Mouse (Mus musculus) lung, postnatal 14 days (tissue): ENCODE measurements around the gene Mfsd12.
A peak's percentile ranks its signal among the peaks of the same experiment; 100 is the strongest.

Experiments used
- DNase-seq: peaks from one replicate; pipeline ENCODE4 v3.0.0; 2021

The Mfsd12 gene

GRCm38 (mm10) chr10:81356352-81356990 lies 820 bp upstream of the Mfsd12 start:
- no peak for DNase-seq

- DNase-seq = no peak
These were observed 918 bp downstream of the Mfsd12 start for GRCm38 (mm10) chr10:81358209-81358608.

DNA sequence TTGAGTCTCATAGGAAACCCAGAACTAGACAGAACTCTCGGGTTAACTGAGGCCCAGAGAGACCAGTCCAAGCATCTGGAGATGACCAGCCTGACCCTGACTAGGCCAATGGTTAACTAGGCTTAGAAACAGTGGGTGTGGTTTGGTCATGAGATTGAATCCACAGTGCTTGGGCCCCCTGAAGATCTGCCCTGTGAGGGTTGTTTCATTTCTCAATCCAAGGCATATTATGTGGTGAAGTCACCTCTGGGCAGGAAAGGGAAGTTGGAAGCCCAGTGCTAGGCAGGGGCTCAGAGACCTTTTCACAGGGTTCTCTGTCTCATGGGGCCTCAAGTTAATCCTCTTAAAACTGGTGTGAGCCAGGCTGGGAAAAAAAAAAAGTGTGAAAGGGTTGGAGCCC lies 1.6 kb downstream of the Mfsd12 start:
- no peak for DNase-seq

GRCm38 (mm10) chr10:81360721-81361120 lies 3.4 kb downstream of the Mfsd12 start:
- DNase-seq = no peak

DNA sequence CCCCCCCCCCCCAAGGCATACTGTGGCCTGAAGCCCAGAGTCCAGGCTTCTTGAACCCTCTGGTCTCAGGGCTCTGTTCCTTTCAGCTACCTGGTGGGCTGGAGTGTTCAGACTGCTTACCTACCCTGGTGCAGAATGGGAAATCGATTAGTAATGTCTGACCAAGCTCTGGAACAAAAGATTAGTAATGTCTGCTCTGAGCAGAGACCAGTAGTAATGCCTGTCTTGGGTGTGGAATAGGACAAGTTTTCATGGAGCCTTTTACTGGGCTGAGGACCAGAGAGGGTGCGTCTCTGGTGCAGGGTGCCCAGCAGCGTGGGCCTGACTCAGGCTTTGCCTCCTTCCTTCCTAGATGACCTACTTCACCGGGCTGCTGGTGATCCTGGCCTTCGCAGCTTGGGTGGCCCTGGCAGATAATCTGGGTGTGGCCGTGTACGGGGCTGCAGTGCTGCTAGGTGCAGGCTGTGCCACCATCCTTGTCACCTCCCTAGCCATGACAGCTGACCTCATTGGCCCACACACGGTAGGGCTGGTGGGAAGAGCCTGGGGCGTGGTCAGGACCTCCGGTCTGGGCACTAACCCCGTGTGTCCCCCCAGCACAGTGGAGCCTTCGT lies 5.2 kb downstream of the Mfsd12 start:
- no peak for DNase-seq

GRCm38 (mm10) chr10:81363436-81364346 lies 6.4 kb downstream of the Mfsd12 start:
- DNase-seq = no peak

DNA sequence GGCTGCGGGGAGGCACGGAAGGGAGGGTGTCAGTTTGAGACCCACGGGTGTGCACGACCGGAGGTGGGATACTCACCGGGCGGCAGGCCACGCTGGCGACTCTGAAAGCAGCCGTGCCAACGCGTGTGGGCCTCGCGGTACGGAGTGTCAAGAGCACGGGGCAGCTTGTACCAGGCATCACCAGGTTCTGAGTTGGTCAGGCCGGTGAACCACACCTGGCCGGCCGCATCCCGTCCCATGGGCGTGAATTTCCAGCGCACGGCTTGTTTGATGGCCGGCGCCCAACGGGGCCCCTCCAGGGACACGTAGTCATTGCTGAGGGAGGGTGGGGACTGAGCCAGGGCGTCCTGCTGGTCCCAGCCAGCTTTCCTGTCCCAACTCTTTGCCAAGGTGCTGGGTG lies 7.4 kb downstream of the Mfsd12 start:
- no peak for DNase-seq

DNA sequence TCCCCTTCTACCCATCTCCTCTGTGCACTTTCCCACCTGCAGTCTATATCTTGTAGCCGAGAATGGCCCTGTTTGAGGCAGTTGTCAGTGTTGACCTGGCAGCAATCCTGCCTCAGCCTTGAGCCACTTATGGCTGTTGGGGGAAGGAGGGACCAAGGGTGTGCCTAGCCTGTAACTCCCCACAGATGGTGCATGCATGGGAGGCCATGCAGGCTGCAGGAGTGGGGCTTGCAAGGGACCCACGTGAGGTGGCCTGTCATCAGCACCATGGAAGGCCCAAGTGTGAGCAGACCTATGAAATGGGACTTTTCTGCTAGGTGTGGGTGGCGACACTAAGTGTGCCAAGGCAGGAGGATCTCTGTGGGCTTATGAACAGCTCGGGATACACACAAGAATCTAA lies 7.8 kb downstream of the Mfsd12 start:
- no peak for DNase-seq

DNA sequence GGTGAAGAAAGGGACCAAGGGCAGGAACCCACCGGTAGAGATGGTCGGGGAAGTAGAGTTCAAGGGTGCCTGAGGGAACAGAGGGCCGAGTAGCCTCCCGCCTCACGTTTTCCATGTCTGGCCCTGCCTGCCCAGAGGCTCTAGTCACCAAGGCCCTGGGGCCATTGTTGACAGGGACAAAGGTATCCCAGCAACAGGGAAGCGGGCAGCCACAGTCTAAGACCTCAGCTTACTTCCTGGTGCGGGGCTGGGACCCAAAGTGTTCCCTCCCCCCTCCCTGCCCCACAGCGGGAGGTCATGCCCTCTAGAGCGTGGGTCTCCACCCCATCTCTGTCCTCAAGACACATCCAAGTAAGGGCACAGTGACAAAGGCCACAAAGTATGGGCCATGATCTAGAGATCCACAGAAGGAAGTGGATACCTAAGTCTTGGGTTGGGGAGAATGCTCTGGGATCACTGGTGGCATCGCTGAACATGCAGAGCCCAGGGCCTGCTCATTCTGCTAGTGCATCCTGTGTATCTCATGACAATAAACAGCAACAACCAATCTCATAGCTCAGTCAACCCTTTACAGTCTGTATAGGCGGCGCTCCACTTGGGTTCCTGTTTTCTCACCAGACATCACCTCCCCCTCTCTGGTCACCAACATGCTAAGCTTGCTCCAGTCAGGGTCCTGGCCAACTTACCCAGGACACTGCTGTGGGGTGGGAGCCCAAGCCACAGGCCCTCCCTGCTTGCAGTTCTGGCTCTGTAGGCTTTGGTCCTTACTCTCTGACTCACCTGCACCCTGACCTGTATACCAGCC lies 8.6 kb downstream of the Mfsd12 start, which contains the start of gene 4930404N11Rik:
4930404N11Rik (minus strand) TSS at position 145 of the 805 bp plus-strand sequence.
- no peak for DNase-seq

DNA sequence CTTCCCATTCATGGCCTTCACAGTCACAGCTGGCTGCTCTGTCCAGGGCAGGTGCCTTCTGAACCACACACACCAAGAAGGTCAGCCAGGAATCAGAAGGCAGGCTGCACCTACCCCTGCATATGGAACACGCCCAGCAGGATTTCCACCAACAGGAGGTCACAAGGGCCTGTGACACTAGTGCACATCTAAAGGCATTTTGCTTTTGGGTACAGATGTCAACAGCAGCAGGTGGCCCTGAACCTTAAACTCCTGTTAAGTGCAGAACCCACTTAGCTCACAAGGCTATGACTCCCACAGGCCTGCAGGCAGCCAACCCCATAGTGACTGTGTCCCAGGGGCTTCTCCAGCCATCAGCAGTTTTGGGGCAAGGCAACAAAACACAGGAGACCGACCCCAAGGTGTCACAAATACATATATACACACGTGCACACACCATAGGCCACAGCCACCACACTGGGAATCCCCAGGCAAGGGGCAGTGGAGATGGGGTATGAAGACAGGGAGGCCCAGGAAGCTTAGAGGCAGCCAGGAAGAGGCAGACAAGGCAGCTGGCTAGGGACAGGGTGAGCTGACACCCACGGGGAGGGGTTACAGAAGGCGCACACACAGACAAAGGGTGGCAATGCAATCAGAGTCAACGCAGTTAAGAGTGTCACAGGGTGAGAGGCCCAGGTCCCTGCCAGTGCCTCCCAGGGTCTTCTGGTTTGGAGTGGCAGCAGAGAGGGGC lies 9.4 kb downstream of the Mfsd12 start:
- DNase-seq = no peak

DNA sequence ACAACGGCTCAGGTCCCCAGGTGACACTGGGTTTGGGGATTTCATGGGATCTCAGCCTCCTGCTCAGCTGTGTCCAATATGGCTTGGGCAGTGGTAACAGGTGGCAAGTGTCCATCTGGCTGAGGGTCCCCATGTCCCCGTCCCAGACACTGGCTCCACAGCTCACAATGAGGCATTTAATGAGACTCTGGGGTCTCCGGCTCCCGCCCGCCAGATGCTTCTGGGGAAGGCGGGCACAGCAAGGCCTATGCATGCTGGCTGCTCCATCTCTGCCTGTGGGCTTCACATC lies 9.9 kb downstream of the Mfsd12 start:
- no peak for DNase-seq

- no peak for DNase-seq
These were observed 18.0 kb downstream of the Mfsd12 start for GRCm38 (mm10) chr10:81375322-81375721.

- no peak for DNase-seq
These were observed 19.5 kb downstream of the Mfsd12 start for GRCm38 (mm10) chr10:81376561-81377361.

- no peak for DNase-seq
These were observed 20.0 kb downstream of the Mfsd12 start for GRCm38 (mm10) chr10:81377362-81377664.

DNA sequence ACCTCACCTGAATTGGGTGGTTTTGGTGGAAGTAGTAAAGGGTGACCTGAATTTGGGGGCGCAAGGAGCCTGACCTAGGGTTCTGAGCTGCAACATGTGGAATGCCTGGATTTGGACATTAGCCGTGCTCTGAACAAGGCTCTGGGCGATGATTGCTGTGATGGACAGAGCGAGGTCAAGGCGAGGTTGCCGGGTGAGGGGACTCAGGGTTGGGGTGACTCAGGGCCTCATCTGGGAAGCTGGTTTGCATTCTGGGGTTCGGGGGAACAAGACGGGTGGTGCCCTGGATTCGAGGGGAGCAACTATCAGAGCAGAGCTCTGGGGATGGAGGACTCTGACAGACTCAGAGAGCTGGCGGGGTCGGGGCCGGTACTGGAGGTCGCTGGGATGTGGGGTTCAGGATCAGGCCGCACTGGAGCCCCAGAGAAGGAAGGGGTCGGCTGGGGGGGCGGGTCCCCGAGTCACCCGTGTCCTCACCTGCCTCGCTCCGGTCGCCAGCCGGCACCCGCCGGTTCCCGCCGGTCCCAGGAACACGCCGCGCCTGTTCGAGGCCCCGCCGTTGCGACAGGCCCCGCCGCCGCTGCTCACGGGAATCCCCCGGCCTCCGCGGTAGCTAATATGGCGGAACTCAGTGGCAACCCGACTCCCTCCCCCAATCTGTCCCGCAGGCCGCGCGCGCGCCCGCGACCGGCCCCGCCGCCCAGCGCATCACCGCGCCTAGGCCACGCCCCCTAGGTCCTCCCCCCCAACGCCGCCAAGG lies 20.7 kb downstream of the Mfsd12 start, which contains the start of gene Fzr1:
Fzr1 (minus strand) TSS at position 724 of the 760 bp plus-strand sequence.
- DNase-seq = no peak

- DNase-seq = peak; percentile 100
These were observed 21.4 kb downstream of the Mfsd12 start for GRCm38 (mm10) chr10:81378553-81379182.

DNA sequence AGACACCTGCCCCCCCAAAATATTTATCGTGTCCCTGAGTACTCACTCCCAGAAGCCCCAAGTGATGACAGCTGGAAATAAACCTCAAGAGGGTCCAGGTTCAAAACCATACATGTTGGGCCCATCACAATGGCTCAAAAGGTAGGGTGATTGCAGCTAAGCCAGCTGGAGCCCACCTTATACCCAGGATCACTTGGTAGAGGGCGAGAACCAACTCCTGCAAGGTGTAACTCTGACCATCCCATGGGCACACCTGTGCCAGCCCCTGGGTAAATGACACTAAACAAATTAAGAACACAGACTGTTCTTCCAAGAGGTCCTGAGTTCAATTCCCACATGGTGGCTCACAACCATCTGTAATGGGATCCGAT lies 21.9 kb downstream of the Mfsd12 start:
- no peak for DNase-seq

DNA sequence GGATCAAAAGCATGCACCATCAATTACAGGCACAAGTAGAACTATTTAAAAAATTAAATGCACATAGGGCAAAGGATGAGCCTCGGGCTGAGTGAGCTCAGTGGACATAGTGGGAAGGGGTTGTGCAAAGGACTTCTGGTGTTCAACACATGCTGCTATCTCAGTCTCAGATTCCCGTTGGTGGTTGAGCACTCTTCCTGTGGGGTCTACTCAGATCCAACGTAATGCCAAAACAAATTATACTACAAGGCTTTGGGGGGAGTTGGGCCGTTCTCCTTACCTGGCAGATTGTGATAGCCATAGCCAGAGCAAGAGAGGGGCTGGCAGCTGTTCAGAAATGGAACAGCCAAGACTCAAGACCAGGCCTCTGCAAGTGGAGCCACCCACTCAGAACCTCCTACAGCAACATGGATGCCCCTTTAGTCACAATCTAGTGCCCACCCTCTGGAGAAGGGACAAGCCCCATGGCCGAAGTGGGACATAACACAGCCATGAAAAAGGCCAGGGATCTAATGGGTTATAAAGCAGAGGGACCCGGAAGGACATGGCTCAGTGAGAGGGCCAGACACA lies 22.6 kb downstream of the Mfsd12 start:
- no peak for DNase-seq

DNA sequence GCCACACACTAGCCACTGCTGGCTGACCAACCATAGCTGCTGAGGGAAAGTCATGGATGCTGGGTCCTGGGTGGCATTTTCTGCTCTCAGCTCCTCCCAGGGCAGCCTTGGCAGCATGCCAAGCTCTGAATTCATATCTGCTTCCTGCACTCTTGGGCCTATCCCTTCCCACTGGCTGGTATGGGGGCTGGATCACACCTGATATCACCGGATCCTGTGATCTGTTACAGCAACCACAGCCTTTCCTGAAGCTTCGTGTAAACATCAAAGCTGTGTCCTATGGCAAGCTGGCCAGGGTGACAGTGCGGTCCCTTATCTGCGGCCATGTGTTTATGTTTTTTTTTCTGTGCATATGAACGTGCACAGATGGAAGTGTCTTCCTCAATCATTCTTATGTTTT lies 24.7 kb downstream of the Mfsd12 start:
- DNase-seq = peak; percentile 72
